Mouse (Mus musculus): ENCODE data around the gene Disp1.

The Disp1 gene

GRCm38 (mm10) chr1:183160188-183160587 is 61.1 kb downstream of the Disp1 start:
- DNase-seq: no peak

DNA sequence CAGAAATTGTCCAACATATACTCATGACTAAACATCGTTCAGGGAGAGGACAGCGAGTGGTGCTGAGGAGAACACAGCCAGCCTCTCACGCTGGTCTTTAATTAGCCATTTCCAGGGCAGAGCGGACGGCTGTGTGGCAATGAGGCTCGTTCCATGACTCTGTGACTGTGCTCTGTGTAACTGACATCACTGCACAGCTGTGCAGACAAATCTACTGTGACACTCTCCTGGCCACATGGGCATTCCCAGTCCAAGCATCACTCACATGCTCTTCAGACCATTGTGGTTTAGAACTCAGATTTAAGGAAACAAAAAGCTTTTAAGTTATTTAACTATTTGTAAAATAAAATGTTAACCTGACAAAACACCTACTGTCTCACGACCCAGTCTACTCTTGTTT is 62.1 kb downstream of the Disp1 start:
- DNase-seq: no peak

GRCm38 (mm10) chr1:183155600-183155999 is 65.7 kb downstream of the Disp1 start:
- no peak for DNase-seq

- no peak for DNase-seq
Observed at GRCm38 (mm10) chr1:183154296-183155204, 66.8 kb downstream of the Disp1 start.

- no peak for DNase-seq
Observed at GRCm38 (mm10) chr1:183153354-183153753, 68.0 kb downstream of the Disp1 start.

GRCm38 (mm10) chr1:183151510-183152319 is 69.6 kb downstream of the Disp1 start:
- DNase-seq: no peak

DNA sequence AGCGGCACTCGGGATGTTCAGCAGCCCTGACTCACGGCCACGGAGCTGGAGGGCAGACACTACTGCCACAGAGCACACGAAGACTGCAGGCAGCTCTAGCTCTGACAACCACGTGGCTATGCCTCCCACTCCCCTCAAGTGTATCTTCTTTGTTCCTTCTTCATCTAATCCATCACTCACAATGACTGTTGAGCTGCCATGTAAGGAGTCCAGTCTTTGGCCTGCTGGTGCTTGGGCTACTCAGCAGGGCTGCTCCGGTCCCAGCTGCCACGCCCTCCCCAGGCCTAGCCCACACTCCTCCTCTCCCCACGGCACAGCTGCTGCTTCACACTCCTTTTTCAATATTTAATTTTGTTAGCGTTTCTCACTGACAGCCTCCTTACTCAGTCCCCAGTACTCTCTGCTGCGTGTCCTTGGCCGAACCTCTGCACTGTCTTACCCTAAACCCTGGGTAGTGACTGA is 70.9 kb downstream of the Disp1 start:
- DNase-seq: no peak

DNA sequence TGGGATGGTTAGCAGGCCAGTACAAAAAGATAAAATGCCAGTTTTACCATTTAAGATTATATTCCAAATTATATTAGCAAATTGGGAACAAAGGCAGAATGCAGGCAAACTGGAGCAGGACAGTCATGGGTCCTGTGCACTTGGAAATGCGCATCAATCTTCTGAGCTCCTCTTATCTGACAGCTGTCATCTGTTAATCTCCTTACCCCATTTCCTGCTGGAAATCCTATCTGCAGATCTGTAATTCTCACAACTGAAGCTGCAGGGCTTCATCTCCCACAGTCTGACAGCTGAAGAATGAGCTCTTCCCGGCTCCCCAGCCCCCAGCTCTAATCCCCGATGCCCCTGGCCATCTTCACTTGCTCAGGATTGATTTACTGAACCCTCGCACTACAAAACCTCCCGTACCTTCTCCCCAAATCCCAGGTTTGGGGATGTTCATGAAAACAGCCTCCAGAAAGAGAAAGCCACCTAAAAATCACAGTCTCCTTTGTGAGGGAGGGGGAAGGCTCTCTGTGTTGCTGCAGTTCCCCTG is 71.7 kb downstream of the Disp1 start:
- DNase-seq: no peak

GRCm38 (mm10) chr1:183147438-183147841 is 73.9 kb downstream of the Disp1 start:
- DNase-seq: peak in 1 of 2 experiments; percentile 14

DNA sequence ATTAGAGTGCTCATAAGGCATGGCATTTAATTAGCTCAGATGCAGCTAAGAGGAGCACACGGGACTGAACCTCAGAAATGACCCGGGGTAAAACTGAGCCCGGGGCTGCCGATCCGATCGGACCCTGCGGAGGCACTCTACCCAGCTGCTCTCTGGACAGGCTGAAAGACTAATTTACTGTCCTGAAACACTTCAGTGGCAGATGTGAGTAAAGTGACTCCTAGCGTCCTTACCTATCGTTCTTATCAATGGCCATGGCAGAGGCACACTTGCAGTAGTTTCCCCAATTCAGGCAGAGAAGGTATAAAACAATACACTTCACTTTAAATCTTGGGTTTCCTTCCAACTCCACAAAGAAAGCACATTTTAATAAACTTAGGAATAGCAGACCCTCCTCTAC is 74.5 kb downstream of the Disp1 start:
- DNase-seq: no peak

DNA sequence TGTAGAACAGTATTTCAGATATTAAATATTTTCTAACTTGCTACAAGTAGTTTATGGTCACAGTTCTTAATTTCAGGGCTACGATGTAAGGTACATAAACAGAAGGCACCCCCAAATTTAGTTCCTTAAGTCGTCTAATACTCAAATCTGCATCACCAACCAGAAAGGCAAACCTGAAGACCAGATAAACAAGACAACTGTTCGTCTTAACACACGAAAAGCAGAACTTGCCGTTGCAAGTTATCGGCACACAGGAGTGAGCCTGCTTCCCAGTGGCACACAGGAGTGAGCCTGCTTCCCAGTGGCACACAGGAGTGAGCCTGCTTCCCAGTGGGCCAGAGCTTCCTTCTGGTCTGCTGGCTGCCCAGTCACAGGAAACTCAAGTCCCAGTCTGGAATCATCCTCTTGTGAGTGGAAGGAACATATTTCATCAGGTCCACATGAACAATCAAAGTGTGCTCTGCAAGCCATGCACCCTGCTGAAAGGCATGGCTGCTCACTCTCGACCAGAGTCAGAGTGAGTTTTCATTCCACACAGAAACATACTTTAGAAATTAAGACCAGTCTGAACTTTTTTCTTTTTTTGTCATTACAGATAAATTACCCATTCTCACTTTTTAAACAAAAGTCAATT is 75.1 kb downstream of the Disp1 start:
- no peak for DNase-seq

- DNase-seq: no peak
Observed at GRCm38 (mm10) chr1:183144602-183145205, 76.6 kb downstream of the Disp1 start.

GRCm38 (mm10) chr1:183143246-183143645 is 78.1 kb downstream of the Disp1 start:
- no peak for DNase-seq

DNA sequence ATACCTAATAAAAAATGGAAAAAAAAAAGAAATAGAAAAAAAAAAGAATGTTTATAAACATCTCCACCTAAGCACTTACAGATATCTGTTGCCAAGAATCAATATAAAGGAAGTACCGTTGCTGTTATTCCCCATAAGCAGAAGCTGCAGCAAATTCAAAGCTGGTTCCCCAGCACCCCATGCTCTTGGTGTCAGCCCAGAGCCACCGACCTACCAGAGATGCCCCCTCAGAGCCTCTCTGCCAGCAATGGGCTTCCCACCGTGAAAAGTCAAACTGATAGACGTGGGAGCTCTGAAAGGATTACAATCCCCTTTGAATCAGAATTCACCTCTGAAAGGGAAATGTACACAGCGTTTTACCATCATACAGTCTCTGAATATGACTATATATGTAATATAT is 78.8 kb downstream of the Disp1 start:
- no peak for DNase-seq

DNA sequence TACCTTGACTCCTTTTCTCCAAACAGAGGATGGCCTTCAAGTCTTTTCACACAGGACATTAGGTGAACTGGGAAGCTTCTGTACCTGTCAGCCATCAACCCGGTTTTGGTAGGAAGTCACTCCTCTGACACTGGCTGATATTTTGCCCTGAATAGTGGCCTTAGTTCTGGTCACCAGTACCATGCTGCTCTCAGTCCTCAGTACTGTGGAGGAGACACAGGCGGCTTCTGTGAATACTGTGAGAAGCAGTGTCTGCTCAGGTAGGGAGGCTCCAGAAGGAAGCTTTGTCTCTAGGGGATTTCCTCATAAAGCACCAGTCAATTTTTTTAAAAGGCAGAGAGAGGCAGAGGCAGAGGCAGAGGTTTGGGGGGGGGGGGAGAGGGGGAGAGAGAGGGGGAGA is 80.0 kb downstream of the Disp1 start:
- no peak for DNase-seq

GRCm38 (mm10) chr1:183140511-183141268 is 80.6 kb downstream of the Disp1 start:
- no peak for DNase-seq

DNA sequence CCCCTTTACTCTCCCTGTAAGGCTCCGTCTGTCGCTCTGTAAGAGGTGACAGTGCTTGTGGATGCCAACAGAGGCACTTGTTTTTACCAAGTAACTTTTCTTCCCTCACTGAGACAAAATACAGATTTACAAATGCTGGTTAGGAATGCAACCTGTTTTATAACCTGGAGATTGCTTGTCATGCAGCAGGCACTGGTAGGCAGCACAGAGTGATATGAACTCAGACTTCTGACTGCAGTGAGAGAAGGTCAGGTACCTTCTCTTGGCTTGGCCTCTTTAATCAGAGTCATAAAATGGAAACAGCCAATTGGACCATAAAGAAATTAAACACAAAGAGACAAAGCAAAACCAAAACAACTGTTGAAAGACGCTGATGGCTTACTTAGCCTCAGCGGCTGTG is 83.2 kb downstream of the Disp1 start:
- no peak for DNase-seq

GRCm38 (mm10) chr1:183134427-183134826 is 86.9 kb downstream of the Disp1 start:
- no peak for DNase-seq

- no peak for DNase-seq
Observed at GRCm38 (mm10) chr1:183133440-183133839, 87.9 kb downstream of the Disp1 start.

GRCm38 (mm10) chr1:183127246-183127645 is 94.1 kb downstream of the Disp1 start:
- no peak for DNase-seq

GRCm38 (mm10) chr1:183123725-183124124 is 97.6 kb downstream of the Disp1 start:
- no peak for DNase-seq
